Mouse (Mus musculus) 3T3-L1 (cell line): Measurements from ENCODE around the gene Fzd7.

Experiments used
- DNase-seq: peaks from one replicate; pipeline ENCODE4 v3.0.0-alpha.2; 2015; ENCODE audit warnings: low read depth, low spot score

Fzd7 gene

GRCm38 (mm10) chr1:59502355-59502754 lies 20.1 kb downstream of the Fzd7 start:
- DNase-seq, result no peak

- no peak for DNase-seq
Measured at GRCm38 (mm10) chr1:59503659-59504301, 21.6 kb downstream of the Fzd7 start.

GRCm38 (mm10) chr1:59504302-59504700 lies 22.1 kb downstream of the Fzd7 start:
- no peak for DNase-seq

- DNase-seq, result peak; percentile 49
Measured at GRCm38 (mm10) chr1:59508463-59509139, 26.4 kb downstream of the Fzd7 start.

- no peak for DNase-seq
Measured at GRCm38 (mm10) chr1:59511566-59512270, 29.5 kb downstream of the Fzd7 start.

- no peak for DNase-seq
Measured at GRCm38 (mm10) chr1:59516026-59516917, 34.0 kb downstream of the Fzd7 start, which contains the start of gene Gm973. Gene Gm973, plus strand, starts transcription at chr1:59516264.

- DNase-seq, result no peak
Measured at GRCm38 (mm10) chr1:59520226-59520837, 38.1 kb downstream of the Fzd7 start.

- DNase-seq, result no peak
Measured at GRCm38 (mm10) chr1:59522456-59522855, 40.2 kb downstream of the Fzd7 start.

GRCm38 (mm10) chr1:59523378-59523958 lies 41.2 kb downstream of the Fzd7 start:
- no peak for DNase-seq

GRCm38 (mm10) chr1:59524071-59524470 lies 41.8 kb downstream of the Fzd7 start:
- DNase-seq, result no peak

- no peak for DNase-seq
Measured at GRCm38 (mm10) chr1:59524759-59525158, 42.5 kb downstream of the Fzd7 start.

- DNase-seq, result no peak
Measured at GRCm38 (mm10) chr1:59527219-59527618, 45.0 kb downstream of the Fzd7 start.

GRCm38 (mm10) chr1:59534976-59535810 lies 53.0 kb downstream of the Fzd7 start:
- no peak for DNase-seq
